Mouse (Mus musculus): Measurements from ENCODE around the gene Ndrg2. TPM values are rescaled to one million over a fixed set of nuclear protein-coding genes. Genes with fewer than 3 reads are reported as not detected.
A peak's percentile ranks its signal among the peaks of the same experiment; 100 is the strongest.
"Not testable (repeated sequence)": the region's sequence is repeated elsewhere in the genome, so short reads cannot be mapped to it uniquely, and the experiment has no call there.

Gene Ndrg2
- polyA plus RNA-seq, 1 experiment: 712 TPM

DNA sequence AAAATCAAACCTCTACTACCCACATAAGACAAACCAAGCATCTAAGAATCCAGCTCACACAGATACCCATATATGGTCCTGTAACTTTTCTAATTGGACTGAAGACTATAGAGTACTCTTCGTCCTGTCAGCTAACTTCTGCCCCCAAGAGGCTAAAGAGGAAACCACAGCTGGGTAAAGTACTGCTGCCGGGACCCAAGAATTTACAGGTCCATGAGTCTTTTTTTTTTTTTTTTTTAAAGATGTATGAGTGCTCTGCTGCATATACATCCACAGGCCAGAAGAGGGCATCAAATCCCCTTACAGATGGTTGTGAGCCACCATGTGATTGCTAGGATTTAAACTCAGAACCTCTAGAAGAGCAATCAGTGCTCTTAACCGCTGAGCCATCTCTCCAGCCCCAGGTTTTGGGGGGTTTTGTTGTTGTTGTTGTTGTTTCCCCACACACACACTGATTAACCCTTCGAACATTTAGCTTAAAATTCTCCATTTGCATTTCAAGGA, 30.4 kb downstream of the Ndrg2 start:
- DNase-seq (ENCODE audit: extremely low spot score in 1 of 2, low spot score in 1 of 2): peak; percentile 64 to 78

DNA sequence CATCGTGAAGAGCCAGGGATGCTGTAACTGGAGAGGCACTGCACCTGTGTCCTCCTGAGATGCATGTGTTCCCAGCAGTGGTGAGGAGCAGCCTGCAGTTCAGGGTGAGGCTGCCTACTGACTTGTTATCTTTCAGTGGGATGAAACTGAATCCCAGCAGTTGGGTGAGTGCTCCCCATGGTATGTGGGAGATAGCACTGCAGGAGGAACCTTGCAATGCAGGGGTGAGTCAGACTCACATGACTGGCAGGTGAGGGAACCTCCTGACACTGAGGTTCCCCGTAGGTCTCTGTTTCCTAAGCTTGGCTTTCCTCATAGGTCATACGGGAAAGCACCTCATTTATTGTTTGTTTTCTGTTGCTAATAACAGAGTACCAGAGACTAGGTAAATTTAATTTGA, 36.4 kb downstream of the Ndrg2 start:
- DNase-seq (ENCODE audit: extremely low spot score in 1 of 2, low spot score in 1 of 2): no peak

DNA sequence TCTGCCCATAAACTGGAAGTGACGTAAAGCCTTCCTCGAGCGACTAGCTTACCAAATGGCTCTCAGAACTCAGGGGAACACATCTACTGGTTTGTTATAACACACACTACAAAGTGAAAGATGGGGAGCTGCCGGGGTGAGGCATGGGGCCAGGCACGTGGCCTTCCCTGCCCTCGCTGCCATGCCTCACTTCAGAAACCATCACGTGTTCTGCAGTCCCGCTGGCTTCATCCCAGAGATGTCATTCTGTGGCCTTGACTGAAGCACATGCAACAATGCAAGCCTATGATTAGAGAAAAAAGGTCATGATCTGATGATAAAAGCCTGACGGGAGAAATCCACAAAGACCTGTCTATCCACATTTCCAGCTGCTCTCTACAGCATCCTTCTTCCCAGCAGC, 42.2 kb downstream of the Ndrg2 start:
- DNase-seq (ENCODE audit: extremely low spot score in 1 of 2, low spot score in 1 of 2): no peak

DNA sequence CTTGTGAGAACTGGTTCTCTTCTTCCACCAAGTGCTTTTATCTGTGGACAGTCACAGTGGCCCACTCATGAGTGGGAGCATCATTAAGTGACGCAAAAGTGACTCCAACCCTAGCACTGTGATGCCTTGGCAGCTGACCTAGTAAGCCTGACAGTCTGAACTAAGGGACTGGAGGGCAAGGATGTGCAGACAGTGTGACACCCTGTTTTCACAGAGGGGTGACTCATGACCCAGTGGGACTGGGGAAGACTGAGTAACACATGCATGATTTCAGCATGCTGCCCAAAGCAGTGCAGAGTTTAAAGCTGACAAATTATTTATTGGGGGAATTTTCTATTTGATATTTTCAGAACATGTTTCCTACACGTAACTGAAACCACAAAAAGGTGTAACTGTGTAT, 43.2 kb downstream of the Ndrg2 start:
- no peak for DNase-seq (ENCODE audit: extremely low spot score in 1 of 2, low spot score in 1 of 2)

GRCm38 (mm10) chr14:51863603-51864002, 50.4 kb downstream of the Ndrg2 start:
- DNase-seq (ENCODE audit: extremely low spot score in 1 of 2, low spot score in 1 of 2): peak in 1 of 2 experiments; percentile 28

DNA sequence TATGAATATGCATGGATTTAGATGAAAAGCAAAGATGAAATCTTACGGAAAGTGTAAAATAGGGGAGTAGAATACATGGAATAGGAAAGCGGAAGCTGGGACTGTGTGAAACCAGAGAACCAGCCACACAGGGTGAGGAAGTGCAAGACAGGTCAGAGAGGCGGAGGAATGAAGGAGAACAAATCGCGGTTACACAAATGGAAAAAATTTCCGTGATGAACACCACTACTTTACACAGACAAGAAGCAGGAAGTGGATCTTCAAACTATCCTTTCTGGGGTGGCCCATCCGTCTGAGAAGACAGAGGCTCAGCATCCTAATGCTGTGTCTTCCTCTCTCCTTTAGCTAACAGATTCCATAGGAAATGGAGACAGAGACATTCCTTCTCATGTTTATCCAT, 58.7 kb downstream of the Ndrg2 start:
- not testable (repeated sequence) for DNase-seq (ENCODE audit: extremely low spot score in 1 of 2, low spot score in 1 of 2)

Other genes with a start within 250 kb of the Ndrg2 start
- gene Gm17079, start 218.7 kb downstream of the Ndrg2 start, polyA plus RNA-seq (2012; rRNA removed): not detected in 2 replicates
- gene Gm5800, start 197.0 kb downstream of the Ndrg2 start, polyA plus RNA-seq (2012; rRNA removed): not detected in 2 replicates
- not detected in 2 replicates for gene Ang4, start 140.6 kb downstream of the Ndrg2 start, polyA plus RNA-seq (2012; rRNA removed)
- not detected in 2 replicates for gene AY358078, start 114.1 kb downstream of the Ndrg2 start, polyA plus RNA-seq (2012; rRNA removed)
- gene Ear6, start 60.5 kb downstream of the Ndrg2 start, polyA plus RNA-seq (2012; rRNA removed): not detected in 2 replicates
- 49.7 and 53.5 TPM in 2 replicates for gene Mettl17, start 29.3 kb downstream of the Ndrg2 start, polyA plus RNA-seq (2012; rRNA removed)
- gene Slc39a2, start 21.3 kb downstream of the Ndrg2 start, polyA plus RNA-seq (2012; rRNA removed): 19.7 and 20.4 TPM in 2 replicates
- not detected in 2 replicates for gene Tppp2, start 4.3 kb upstream of the Ndrg2 start, polyA plus RNA-seq (2012; rRNA removed)
- gene Rnase13, start 8.6 kb upstream of the Ndrg2 start, polyA plus RNA-seq (2012; rRNA removed): 0.14 and 0.17 TPM in 2 replicates
- gene Arhgef40, start 70.6 kb upstream of the Ndrg2 start, polyA plus RNA-seq (2012; rRNA removed): 39.7 and 44.0 TPM in 2 replicates
- 0.60 and 0.90 TPM in 2 replicates for gene Tmem253, start 101.5 kb upstream of the Ndrg2 start, polyA plus RNA-seq (2012; rRNA removed)
- 73.4 and 77.7 TPM in 2 replicates for gene Zfp219, start 106.6 kb upstream of the Ndrg2 start, polyA plus RNA-seq (2012; rRNA removed)
- gene Olfr221, start 128.3 kb upstream of the Ndrg2 start, polyA plus RNA-seq (2012; rRNA removed): 0.08 and 0.15 TPM in 2 replicates
- gene Hnrnpc, start 189.9 kb upstream of the Ndrg2 start, polyA plus RNA-seq (2012; rRNA removed): 260 and 273 TPM in 2 replicates
- gene Rpgrip1, start 196.5 kb upstream of the Ndrg2 start, polyA plus RNA-seq (2012; rRNA removed): 1.4 and 2.0 TPM in 2 replicates